Mouse (Mus musculus) right cerebral cortex, postnatal 4 days (tissue): Measurements from ENCODE around the gene Galc.

Experiments
- DNase-seq: peaks from one replicate; pipeline ENCODE4 v3.0.0-alpha.2; 2022

Gene Galc

DNA sequence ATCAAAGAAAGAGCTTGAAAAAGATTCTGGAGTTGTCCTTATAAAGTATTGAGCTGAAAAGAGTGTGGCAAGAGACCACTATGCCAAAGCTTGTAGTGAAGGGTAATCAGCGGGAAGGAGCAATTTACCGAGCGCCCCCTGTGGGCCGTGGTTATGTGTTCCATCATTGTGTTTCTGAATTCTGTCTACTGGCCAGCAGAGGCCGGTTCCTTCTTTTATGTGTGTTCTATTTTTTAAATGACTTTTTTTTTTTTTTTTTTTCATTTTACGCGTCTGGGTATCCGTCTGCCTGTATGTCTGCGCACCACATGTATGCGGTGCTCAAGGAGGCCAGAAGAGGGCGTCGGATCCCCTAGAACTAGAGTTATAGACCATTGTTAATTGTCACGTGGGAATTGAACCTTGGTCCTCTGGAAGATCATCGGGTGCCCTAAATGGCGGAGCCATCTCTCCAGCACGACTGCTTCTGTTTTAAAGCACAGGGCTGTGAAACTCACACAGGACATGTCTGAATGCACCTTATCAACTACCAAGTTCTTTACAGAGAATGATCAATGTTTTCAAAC, 78.9 kb downstream of the Galc start:
- DNase-seq = no peak

DNA sequence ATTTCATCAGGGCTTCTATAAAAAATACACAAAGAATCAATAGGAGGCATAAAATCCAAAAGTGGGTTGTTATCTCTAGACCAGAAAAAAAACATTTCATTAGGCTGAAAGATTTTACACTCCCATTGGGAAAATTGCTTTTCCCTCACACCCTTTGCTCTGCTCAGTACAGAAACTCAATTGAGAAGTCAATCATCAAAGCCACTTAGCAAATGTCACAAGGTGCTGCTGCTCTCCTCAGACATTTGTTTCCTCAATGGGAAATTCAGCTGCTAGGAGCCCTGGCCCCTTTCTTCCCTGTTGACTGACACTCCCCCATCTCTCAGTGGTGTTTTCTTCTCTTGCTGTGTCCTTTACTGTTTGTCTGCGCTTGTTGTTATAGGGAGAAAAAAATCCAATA, 79.8 kb downstream of the Galc start:
- no peak for DNase-seq

DNA sequence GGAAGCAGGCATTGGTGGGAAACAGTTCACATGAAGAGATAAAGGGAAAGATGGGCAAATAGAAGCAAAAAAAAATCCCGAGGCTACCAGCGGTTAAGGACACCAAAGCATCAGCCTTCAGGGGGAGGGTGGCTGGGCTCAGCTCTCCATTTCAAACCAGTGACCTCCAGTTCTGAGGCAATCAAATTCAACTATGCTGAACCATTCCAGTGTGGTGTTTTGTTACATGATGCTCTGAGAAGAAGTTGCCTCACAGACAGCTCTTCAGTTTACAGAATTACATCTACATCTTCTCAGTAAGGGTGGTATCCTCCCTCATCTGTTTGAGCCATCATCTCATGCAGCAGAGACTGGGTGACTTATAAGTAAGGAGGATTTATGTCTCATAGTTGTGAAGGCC, 82.6 kb downstream of the Galc start:
- no peak for DNase-seq

DNA sequence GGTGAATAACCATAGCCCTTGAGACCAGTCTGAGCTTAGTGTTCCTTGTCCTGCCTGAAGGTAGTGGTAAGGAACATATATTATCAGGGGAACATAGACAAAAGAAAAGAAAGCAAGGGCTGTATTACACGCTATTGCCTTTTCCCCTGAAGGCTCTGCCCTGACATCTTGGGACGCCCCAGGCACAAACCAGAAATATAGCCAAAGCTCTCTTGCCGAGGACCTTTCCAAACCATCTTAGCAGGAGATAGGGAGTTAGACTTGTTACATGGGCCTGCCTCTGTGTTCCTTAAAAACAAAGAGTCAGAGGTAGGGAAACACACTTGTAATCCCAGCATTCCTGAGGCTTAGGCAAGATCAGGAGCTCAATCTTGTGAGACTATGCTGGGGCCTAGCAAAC, 97.4 kb downstream of the Galc start:
- no peak for DNase-seq

DNA sequence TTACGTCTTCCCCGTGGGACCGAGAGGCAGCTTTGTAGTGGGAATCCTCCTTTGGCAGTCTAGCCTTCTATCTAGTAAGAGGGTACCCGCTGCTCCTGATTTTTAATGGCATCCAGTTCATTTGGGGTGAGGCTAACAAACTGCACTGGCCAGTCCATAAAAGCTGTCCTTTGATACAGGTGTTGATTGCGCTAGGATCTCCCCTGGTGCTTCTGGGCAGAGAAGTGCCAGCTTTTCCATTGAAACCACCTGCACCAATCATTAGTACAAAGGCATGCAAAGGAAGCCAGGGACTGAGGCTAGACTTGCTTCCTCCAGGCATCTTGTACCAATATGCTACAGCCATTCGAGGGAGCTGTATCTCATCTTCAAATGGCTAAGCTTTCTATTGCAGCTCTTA, 98.4 kb downstream of the Galc start:
- DNase-seq = no peak
